Mouse (Mus musculus): ENCODE measurements at regions not wholly inside any gene's neighbourhood (a gene's known extent, or its start where the extent isn't known, plus 50 kb on each side); places are given as distances from the start of the nearest gene placed in this dataset.
A peak's percentile ranks its signal among the peaks of the same experiment; 100 is the strongest.

DNA sequence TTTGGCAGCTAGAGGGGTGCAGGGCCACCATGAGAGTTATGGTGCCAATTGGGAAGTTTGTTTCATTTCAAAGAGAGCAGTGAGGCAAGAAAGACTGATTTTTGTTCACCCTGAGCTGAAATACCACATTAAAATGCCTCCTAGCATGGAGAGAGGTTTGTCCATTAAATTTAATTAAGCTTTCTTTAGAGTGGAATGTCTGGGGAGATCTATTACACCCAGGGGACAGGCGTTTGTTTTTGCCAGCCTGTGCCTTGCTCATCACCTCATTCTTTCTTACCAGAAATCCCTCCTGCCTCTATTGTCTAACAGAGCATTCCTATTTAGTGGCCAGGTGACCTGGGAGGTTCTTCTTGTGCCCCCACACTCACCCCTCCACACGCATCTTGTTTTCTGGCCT, 55.2 kb upstream of the Rcn1 start:
- H3K36me3 ChIP-seq (ENCODE audit: control insufficient read depth, insufficient read depth, low read length), result no peaks in the 10 kb centered on the region
- no peak overlapping the region for H3K4me2 ChIP-seq (replicated peaks; ENCODE audit: low read depth, low read length, severe bottlenecking)
- 43% methylated on average over 2 of the region's 2 CpGs for WGBS
- H3K27ac ChIP-seq (replicated peaks; ENCODE audit: low read depth, low read length), result no peak overlapping the region
- H3K4me3 ChIP-seq (replicated peaks; ENCODE audit: low read length), result no peak overlapping the region
- H3K9me3 ChIP-seq (ENCODE audit: control insufficient read depth, low read length), result no peaks in the 10 kb centered on the region
- ATAC-seq (ENCODE audit: low FRiP score, low read depth) (no peak), DNase-seq (ENCODE audit: low spot score) (no peak)
- no peak overlapping the region for H3K9ac ChIP-seq (ENCODE audit: low read depth, low read length, severe bottlenecking)
- no peaks in the 10 kb centered on the region for H3K27me3 ChIP-seq (ENCODE audit: control insufficient read depth, insufficient read depth, low read length)
- H3K4me1 ChIP-seq (ENCODE audit: control insufficient read depth, insufficient read depth, low read length), result no peaks in the 10 kb centered on the region
- no peak for TF ChIP-seq POLR2A (IDR thresholded peaks at IDR 0.05; ENCODE audit: borderline replicate concordance, extremely low read depth, insufficient read depth, insufficient read length)

GRCm38 (mm10) chr2:105454836-105455235, 55.7 kb upstream of the Rcn1 start:
- H3K36me3 ChIP-seq (ENCODE audit: control insufficient read depth, insufficient read depth, low read length), result no peaks in the 10 kb centered on the region
- no peak overlapping the region for H3K27ac ChIP-seq (replicated peaks; ENCODE audit: low read depth, low read length)
- no peak for DNase-seq (ENCODE audit: low spot score)
- H3K27me3 ChIP-seq (ENCODE audit: control insufficient read depth, insufficient read depth, low read length), result no peaks in the 10 kb centered on the region
- H3K4me3 ChIP-seq (replicated peaks; ENCODE audit: low read length), result no peak overlapping the region
- H3K9ac ChIP-seq (ENCODE audit: low read depth, low read length, severe bottlenecking), result no peak overlapping the region
- no peaks in the 10 kb centered on the region for H3K9me3 ChIP-seq (ENCODE audit: control insufficient read depth, low read length)
- no peak for TF ChIP-seq POLR2A (IDR thresholded peaks at IDR 0.05; ENCODE audit: borderline replicate concordance, extremely low read depth, insufficient read depth, insufficient read length)
- no peaks in the 10 kb centered on the region for H3K4me1 ChIP-seq (ENCODE audit: control insufficient read depth, insufficient read depth, low read length)
- ATAC-seq (ENCODE audit: low FRiP score, low read depth), result no peak
- no peak overlapping the region for H3K4me2 ChIP-seq (replicated peaks; ENCODE audit: low read depth, low read length, severe bottlenecking)

DNA sequence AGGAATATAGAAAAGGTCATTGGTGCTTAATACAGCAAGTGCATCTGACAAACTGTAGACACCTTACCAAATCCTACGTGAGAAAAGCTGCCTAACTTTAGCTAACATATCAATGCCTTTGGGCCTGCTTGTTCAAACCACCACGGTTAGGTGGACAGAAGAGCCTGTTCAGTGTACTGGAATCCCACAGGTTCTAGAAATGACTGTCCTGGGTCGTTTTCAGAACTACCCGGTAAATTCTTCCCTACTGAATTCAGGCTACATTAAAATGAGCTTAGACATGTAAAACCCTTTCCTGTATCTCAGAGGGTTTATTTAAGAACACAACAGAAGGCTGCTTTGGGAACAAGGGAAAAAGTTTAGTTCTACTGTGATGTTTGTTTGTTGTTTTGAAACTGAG, 59.5 kb upstream of the Rcn1 start:
- Histone ChIP-seq H3K4me2 (replicated peaks; ENCODE audit: low read depth, low read length, severe bottlenecking) (no peak overlapping the region), H3K4me1 (ENCODE audit: control insufficient read depth, insufficient read depth, low read length) (no peaks in the 10 kb centered on the region), H3K9me3 (ENCODE audit: control insufficient read depth, low read length) (no peaks in the 10 kb centered on the region), H3K27me3 (ENCODE audit: control insufficient read depth, insufficient read depth, low read length) (no peaks in the 10 kb centered on the region), H3K27ac (replicated peaks; ENCODE audit: low read depth, low read length) (no peak overlapping the region), H3K36me3 (ENCODE audit: control insufficient read depth, insufficient read depth, low read length) (no peaks in the 10 kb centered on the region), H3K4me3 (replicated peaks; ENCODE audit: low read length) (no peak overlapping the region), H3K9ac (ENCODE audit: low read depth, low read length, severe bottlenecking) (no peak overlapping the region)
- no peak for TF ChIP-seq POLR2A (IDR thresholded peaks at IDR 0.05; ENCODE audit: borderline replicate concordance, extremely low read depth, insufficient read depth, insufficient read length)
- ATAC-seq (ENCODE audit: low FRiP score, low read depth) (no peak), DNase-seq (ENCODE audit: low spot score) (no peak)
- 86% methylated on average over 4 of the region's 4 CpGs for WGBS

DNA sequence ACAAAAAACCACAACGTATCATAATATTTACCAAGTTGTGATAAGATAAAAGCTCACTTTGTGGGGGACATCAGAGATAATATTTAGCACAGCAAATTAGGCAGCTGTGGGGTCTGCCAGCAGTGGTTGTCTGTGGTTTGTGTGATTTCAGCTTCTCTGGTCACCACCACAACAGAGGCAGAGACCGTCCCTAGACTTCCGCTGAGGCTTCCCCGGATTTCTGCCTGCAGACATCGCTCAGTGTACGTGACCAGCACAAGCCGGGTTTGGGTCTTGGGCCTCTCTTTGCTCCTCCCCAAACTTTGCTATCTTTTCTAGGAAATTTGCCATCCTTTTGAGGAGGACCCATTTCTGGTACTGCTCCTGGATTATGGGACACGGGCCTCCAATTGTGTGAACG, 60.4 kb upstream of the Rcn1 start:
- 77% methylated on average over 9 of the region's 9 CpGs for WGBS

GRCm38 (mm10) chr2:105465630-105466029, 66.5 kb upstream of the Rcn1 start:
- Histone ChIP-seq H3K4me1 (ENCODE audit: control insufficient read depth, insufficient read depth, low read length) (no peaks in the 10 kb centered on the region), H3K36me3 (ENCODE audit: control insufficient read depth, insufficient read depth, low read length) (no peaks in the 10 kb centered on the region), H3K9ac (ENCODE audit: low read depth, low read length, severe bottlenecking) (no peak overlapping the region), H3K27me3 (ENCODE audit: control insufficient read depth, insufficient read depth, low read length) (no peaks in the 10 kb centered on the region), H3K27ac (replicated peaks; ENCODE audit: low read depth, low read length) (no peak overlapping the region), H3K4me3 (replicated peaks; ENCODE audit: low read length) (no peak overlapping the region), H3K9me3 (ENCODE audit: control insufficient read depth, low read length) (no peaks in the 10 kb centered on the region), H3K4me2 (replicated peaks; ENCODE audit: low read depth, low read length, severe bottlenecking) (no peak overlapping the region)
- no peak for ATAC-seq (ENCODE audit: low FRiP score, low read depth)
- DNase-seq (ENCODE audit: low spot score), result no peak
- no peak for TF ChIP-seq POLR2A (IDR thresholded peaks at IDR 0.05; ENCODE audit: borderline replicate concordance, extremely low read depth, insufficient read depth, insufficient read length)
- 80% methylated on average over 6 of the region's 6 CpGs for WGBS

More for the DNA sequence above, 60.4 kb upstream of the Rcn1 start:
- Histone ChIP-seq H3K4me1 (ENCODE audit: control insufficient read depth, insufficient read depth, low read length) (no peaks in the 10 kb centered on the region), H3K27me3 (ENCODE audit: control insufficient read depth, insufficient read depth, low read length) (no peaks in the 10 kb centered on the region), H3K4me2 (replicated peaks; ENCODE audit: low read depth, low read length, severe bottlenecking) (no peak overlapping the region), H3K36me3 (ENCODE audit: control insufficient read depth, insufficient read depth, low read length) (no peaks in the 10 kb centered on the region), H3K4me3 (replicated peaks; ENCODE audit: low read length) (no peak overlapping the region), H3K9me3 (ENCODE audit: control insufficient read depth, low read length) (no peaks in the 10 kb centered on the region), H3K9ac (ENCODE audit: low read depth, low read length, severe bottlenecking) (no peak overlapping the region), H3K27ac (replicated peaks; ENCODE audit: low read depth, low read length) (no peak overlapping the region)
- DNase-seq (ENCODE audit: low spot score) (no peak), ATAC-seq (ENCODE audit: low FRiP score, low read depth) (no peak)
- TF ChIP-seq POLR2A (IDR thresholded peaks at IDR 0.05; ENCODE audit: borderline replicate concordance, extremely low read depth, insufficient read depth, insufficient read length), result no peak

GRCm38 (mm10) chr2:105468930-105469329, 69.8 kb upstream of the Rcn1 start:
- WGBS, result 34% methylated on average over 5 of the region's 5 CpGs
- Histone ChIP-seq H3K9ac (ENCODE audit: low read depth, low read length, severe bottlenecking) (no peak overlapping the region), H3K9me3 (ENCODE audit: control insufficient read depth, low read length) (no peaks in the 10 kb centered on the region), H3K4me3 (replicated peaks; ENCODE audit: low read length) (no peak overlapping the region), H3K36me3 (ENCODE audit: control insufficient read depth, insufficient read depth, low read length) (no peaks in the 10 kb centered on the region), H3K27me3 (ENCODE audit: control insufficient read depth, insufficient read depth, low read length) (no peaks in the 10 kb centered on the region), H3K4me2 (replicated peaks; ENCODE audit: low read depth, low read length, severe bottlenecking) (no peak overlapping the region), H3K27ac (replicated peaks; ENCODE audit: low read depth, low read length) (no peak overlapping the region), H3K4me1 (ENCODE audit: control insufficient read depth, insufficient read depth, low read length) (no peaks in the 10 kb centered on the region)
- TF ChIP-seq POLR2A (IDR thresholded peaks at IDR 0.05; ENCODE audit: borderline replicate concordance, extremely low read depth, insufficient read depth, insufficient read length), result no peak
- ATAC-seq (ENCODE audit: low FRiP score, low read depth), result no peak
- DNase-seq (ENCODE audit: low spot score), result peak; percentile 76

Measured in limb, embryonic 14.5 days (tissue).